Mouse (Mus musculus): ENCODE data around the gene Jph4. TPM values are rescaled to one million over a fixed set of nuclear protein-coding genes. Genes with fewer than 3 reads are reported as not detected.

Jph4 gene
- polyA plus RNA-seq, 1 experiment from 2014 or later, result 42.5 TPM

GRCm38 (mm10) chr14:55089199-55089947 lies 27.4 kb downstream of the Jph4 start:
- Histone ChIP-seq H3K4me1 (peaks cover 68% of the 10 kb centered on the region), H3K4me2 (peak overlapping the region; percentile 81), H3K36me3 (replicated peaks) (no peaks in the 10 kb centered on the region), H3K27ac (peak overlapping the region; percentile 93; the same call in 1 of the 2 replicates), H3K9ac (peak overlapping the region; percentile 83), H3K9me3 (no peaks in the 10 kb centered on the region), H3K4me3 (peak overlapping the region; percentile 67), H3K27me3 (replicated peaks) (no peaks in the 10 kb centered on the region)
- 54% methylated on average over 13 of the region's 13 CpGs for WGBS
- no peak for ATAC-seq (replicated peaks)

GRCm38 (mm10) chr14:55086009-55086514 lies 30.7 kb downstream of the Jph4 start:
- Histone ChIP-seq H3K36me3 (replicated peaks) (no peaks in the 10 kb centered on the region; the same call in 1 of the 2 replicates), H3K4me2 (no peak overlapping the region), H3K27ac (peak overlapping the region; percentile 51; the same call in 1 of the 2 replicates), H3K4me3 (no peak overlapping the region), H3K27me3 (replicated peaks) (no peaks in the 10 kb centered on the region), H3K9ac (no peak overlapping the region), H3K4me1 (peaks cover 72% of the 10 kb centered on the region), H3K9me3 (no peaks in the 10 kb centered on the region)
- ATAC-seq (replicated peaks), result no peak
- 84% methylated on average over 6 of the region's 6 CpGs for WGBS

- peak; percentile 21 for ATAC-seq (replicated peaks)
- H3K9me3 ChIP-seq, result no peaks in the 10 kb centered on the region
- H3K27me3 ChIP-seq (replicated peaks), result no peaks in the 10 kb centered on the region
- no peak overlapping the region for H3K4me2 ChIP-seq
- H3K9ac ChIP-seq, result 0 out of 2 replicates have a peak overlapping the region, but pooled peaks have one; percentile 7
- peak overlapping the region; percentile 51 for H3K27ac ChIP-seq
- H3K4me3 ChIP-seq, result no peak overlapping the region
- H3K36me3 ChIP-seq (replicated peaks), result no peaks in the 10 kb centered on the region; the same call in 1 of the 2 replicates
- 44% methylated on average over 9 of the region's 9 CpGs for WGBS
- H3K4me1 ChIP-seq, result peaks cover 69% of the 10 kb centered on the region
Measured at GRCm38 (mm10) chr14:55085324-55086008, 31.3 kb downstream of the Jph4 start.

GRCm38 (mm10) chr14:55083481-55083880 lies 33.3 kb downstream of the Jph4 start:
- Histone ChIP-seq H3K27ac (no peak overlapping the region), H3K9ac (no peak overlapping the region), H3K4me3 (no peak overlapping the region), H3K9me3 (no peaks in the 10 kb centered on the region), H3K4me1 (peaks cover 62% of the 10 kb centered on the region), H3K36me3 (replicated peaks) (no peaks in the 10 kb centered on the region; the same call in 1 of the 2 replicates), H3K27me3 (replicated peaks) (no peaks in the 10 kb centered on the region), H3K4me2 (no peak overlapping the region)
- no peak for ATAC-seq (replicated peaks)
- 70% methylated on average over 6 of the region's 6 CpGs for WGBS

- no peak for ATAC-seq (replicated peaks)
- Histone ChIP-seq H3K27me3 (replicated peaks) (no peaks in the 10 kb centered on the region), H3K9ac (no peak overlapping the region), H3K4me3 (no peak overlapping the region), H3K27ac (0 out of 2 replicates have a peak overlapping the region, but pooled peaks have one; percentile 42), H3K4me2 (no peak overlapping the region), H3K4me1 (peaks cover 64% of the 10 kb centered on the region), H3K36me3 (replicated peaks) (no peaks in the 10 kb centered on the region; the same call in 1 of the 2 replicates), H3K9me3 (no peaks in the 10 kb centered on the region)
- 27% methylated on average over 5 of the region's 5 CpGs for WGBS
Measured at GRCm38 (mm10) chr14:55081105-55081504, 35.6 kb downstream of the Jph4 start.

GRCm38 (mm10) chr14:55079214-55079970 lies 37.3 kb downstream of the Jph4 start:
- ATAC-seq (replicated peaks), result peak; percentile 37
- Histone ChIP-seq H3K36me3 (replicated peaks) (no peaks in the 10 kb centered on the region; the same call in 1 of the 2 replicates), H3K4me1 (peaks cover 54% of the 10 kb centered on the region), H3K27ac (peak overlapping the region; percentile 84), H3K4me2 (peak overlapping the region; percentile 43; the same call in 1 of the 2 replicates), H3K4me3 (no peak overlapping the region), H3K27me3 (replicated peaks) (no peaks in the 10 kb centered on the region), H3K9ac (peak overlapping the region; percentile 18; the same call in 1 of the 2 replicates), H3K9me3 (no peaks in the 10 kb centered on the region)
- WGBS, result 18% methylated on average over 8 of the region's 8 CpGs

GRCm38 (mm10) chr14:55078366-55078989 lies 38.3 kb downstream of the Jph4 start:
- H3K27ac ChIP-seq, result peak overlapping the region; percentile 84
- peak overlapping the region; percentile 12 for H3K4me3 ChIP-seq
- 5% methylated on average over 23 of the region's 23 CpGs for WGBS

GRCm38 (mm10) chr14:55077481-55078365 lies 39.0 kb downstream of the Jph4 start:
- Histone ChIP-seq H3K9me3 (no peaks in the 10 kb centered on the region), H3K27me3 (replicated peaks) (no peaks in the 10 kb centered on the region), H3K9ac (peak overlapping the region; percentile 18), H3K27ac (peak overlapping the region; percentile 84), H3K36me3 (replicated peaks) (peaks cover 7% of the 10 kb centered on the region), H3K4me2 (peak overlapping the region; percentile 43), H3K4me1 (peaks cover 50% of the 10 kb centered on the region), H3K4me3 (peak overlapping the region; percentile 12; the same call in 1 of the 2 replicates)
- WGBS, result 6% methylated on average over 15 of the region's 15 CpGs
- peak; percentile 24 for ATAC-seq (replicated peaks)

More at GRCm38 (mm10) chr14:55078366-55078989, 38.3 kb downstream of the Jph4 start:
- Histone ChIP-seq H3K4me1 (peaks cover 50% of the 10 kb centered on the region), H3K4me2 (peak overlapping the region; percentile 43), H3K27me3 (replicated peaks) (no peaks in the 10 kb centered on the region), H3K9me3 (no peaks in the 10 kb centered on the region), H3K9ac (peak overlapping the region; percentile 18), H3K36me3 (replicated peaks) (peaks cover under 1% of the 10 kb centered on the region; the same call in 1 of the 2 replicates)
- peak; percentile 59 for ATAC-seq (replicated peaks)

GRCm38 (mm10) chr14:55076956-55077355 lies 39.8 kb downstream of the Jph4 start:
- Histone ChIP-seq H3K4me2 (no peak overlapping the region), H3K4me3 (no peak overlapping the region), H3K27ac (peak overlapping the region; percentile 84), H3K9me3 (no peaks in the 10 kb centered on the region), H3K36me3 (replicated peaks) (peaks cover 10% of the 10 kb centered on the region), H3K27me3 (replicated peaks) (no peaks in the 10 kb centered on the region), H3K4me1 (peaks cover 52% of the 10 kb centered on the region), H3K9ac (no peak overlapping the region)
- no peak for ATAC-seq (replicated peaks)
- 60% methylated on average over 3 of the region's 3 CpGs for WGBS

GRCm38 (mm10) chr14:55076224-55076623 lies 40.5 kb downstream of the Jph4 start:
- no peak overlapping the region for H3K4me3 ChIP-seq
- no peaks in the 10 kb centered on the region for H3K27me3 ChIP-seq (replicated peaks)
- no peaks in the 10 kb centered on the region for H3K9me3 ChIP-seq
- peak overlapping the region; percentile 84 for H3K27ac ChIP-seq
- ATAC-seq (replicated peaks), result no peak
- H3K4me1 ChIP-seq, result peaks cover 52% of the 10 kb centered on the region
- peaks cover 13% of the 10 kb centered on the region for H3K36me3 ChIP-seq (replicated peaks)
- no peak overlapping the region for H3K4me2 ChIP-seq
- WGBS, result 44% methylated on average over 6 of the region's 6 CpGs
- H3K9ac ChIP-seq, result no peak overlapping the region

All from midbrain, embryonic 15.5 days (tissue).